Mouse (Mus musculus) left cerebral cortex, postnatal 10 days (tissue): ENCODE data around the gene Gsdme. TPM values are rescaled to one million over a fixed set of nuclear protein-coding genes. Genes with fewer than 3 reads are reported as not detected.

Source experiments
- DNase-seq, 2 experiments: peaks; one replicate each; pipeline ENCODE4 v3.0.0; 2021 to 2022; ENCODE audit warnings: low spot score in 2 of 2, mixed read lengths in 1 of 2; ENCODE audit errors: extremely low spot score in 1 of 2
- intact Hi-C: fragments of 180-260 bp; cut with DNase I; formaldehyde crosslinking; loops from one replicate; pipeline ENCODE4 v1.15.1; 2025
- total RNA-seq, 2 experiments: library from RNA; stranded (reverse); gene quantifications; 2 replicates each; pipeline ENCODE4 v1.2.3; 2021

Gene Gsdme
- total RNA-seq, 2 experiments from 2014 or later, result 16.4 TPM

DNA sequence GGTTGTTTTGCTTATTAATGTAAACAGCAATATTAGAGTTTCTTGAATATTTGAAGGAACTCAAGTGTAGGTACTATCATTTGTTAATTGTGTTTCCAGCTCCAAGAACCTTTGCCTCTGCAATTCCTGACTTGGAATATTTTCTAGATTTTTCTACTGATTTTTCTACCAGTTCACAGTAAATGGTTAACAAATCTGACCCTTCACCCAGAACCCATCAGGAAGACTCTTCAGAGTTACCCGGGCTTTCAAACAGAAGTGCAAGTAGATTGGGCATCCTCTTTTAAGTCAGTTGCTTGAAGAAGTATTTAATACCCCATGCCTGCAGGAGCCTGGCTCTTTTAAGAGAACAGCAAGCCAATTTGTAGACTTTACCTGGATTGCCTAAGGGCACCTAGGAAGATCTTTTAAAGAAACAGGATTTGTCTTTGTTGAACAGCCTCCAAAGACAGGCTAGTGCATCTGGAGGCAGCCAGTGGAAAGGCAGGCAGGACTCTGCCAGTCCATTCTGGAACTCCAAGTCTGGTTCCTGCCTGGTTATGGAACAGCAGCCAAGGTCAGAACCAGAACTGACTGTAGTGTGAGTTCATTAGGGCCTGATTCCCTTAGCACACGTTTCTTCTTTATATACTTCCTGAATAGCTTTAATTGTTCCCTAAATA lies 48.8 kb downstream of the Gsdme start:
- DNase-seq, result no peak
- intact Hi-C loops, result no loop called here

DNA sequence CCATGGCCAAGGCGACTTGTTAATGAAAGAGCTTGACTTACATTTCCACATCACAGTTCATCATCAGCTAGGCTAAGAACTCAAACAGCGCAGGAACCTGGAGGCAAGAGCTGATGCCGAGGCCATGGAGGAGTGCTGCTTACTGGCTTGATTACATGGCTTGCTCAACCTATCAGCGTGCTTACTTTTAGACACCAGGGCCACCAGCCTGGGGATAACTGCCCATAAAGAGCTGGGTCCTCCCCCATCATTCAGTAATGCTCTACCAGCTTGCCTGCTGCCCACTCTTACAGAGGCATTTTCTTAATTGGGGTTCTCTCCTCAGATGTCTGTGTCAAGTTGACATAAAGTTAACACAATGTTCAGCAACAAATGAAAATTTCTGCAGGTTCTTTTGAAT lies 58.6 kb downstream of the Gsdme start:
- DNase-seq, result no peak

GRCm38 (mm10) chr6:50204356-50204755 lies 59.3 kb downstream of the Gsdme start:
- no peak for DNase-seq
- intact Hi-C loops, result no loop called here

More for the DNA sequence above, 58.6 kb downstream of the Gsdme start:
- intact Hi-C loops, result no loop called here

DNA sequence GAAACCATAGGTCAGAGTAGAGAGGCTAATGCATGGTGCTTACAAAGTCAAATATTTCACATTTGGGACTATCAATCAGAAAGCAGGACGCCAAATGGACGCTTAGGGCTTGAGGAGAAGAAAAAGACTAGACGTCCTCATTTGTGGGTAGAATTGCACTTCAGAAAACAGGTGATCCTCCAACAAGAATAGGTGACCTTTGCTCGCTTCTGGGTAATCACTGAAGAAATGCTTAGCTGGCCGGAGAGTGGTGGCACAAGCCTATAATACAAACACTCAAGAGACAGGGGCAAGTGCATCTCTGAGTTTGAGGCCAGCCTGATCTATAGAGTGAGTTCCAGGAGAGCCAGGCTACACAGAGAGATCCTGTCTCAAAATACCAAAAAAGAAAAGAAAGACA lies 69.8 kb downstream of the Gsdme start:
- no peak for DNase-seq
- intact Hi-C loops, result no loop called here

GRCm38 (mm10) chr6:50192822-50193221 lies 70.8 kb downstream of the Gsdme start:
- intact Hi-C loops, result no loop called here
- DNase-seq, result no peak

DNA sequence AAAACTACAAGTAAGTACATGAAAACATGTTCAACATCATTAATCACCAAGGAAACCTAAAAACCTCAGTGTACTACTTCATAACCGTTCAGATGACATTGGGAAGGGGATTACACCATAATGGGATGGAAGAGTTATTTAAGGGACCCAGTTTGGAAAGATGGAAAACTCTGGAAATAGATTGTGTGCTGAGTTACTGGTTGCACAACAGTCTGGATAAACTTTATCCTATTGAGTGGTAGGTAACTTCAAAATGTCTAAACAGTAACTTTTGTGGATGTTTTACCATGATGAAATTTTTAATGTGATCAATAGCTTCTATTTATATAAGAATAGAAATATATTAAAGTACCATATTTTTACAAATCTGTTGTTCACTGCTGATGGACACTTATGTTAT lies 71.5 kb downstream of the Gsdme start:
- intact Hi-C loops, result no loop called here
- no peak for DNase-seq

GRCm38 (mm10) chr6:50191605-50192004 lies 72.1 kb downstream of the Gsdme start:
- intact Hi-C loops, result no loop called here
- no peak for DNase-seq

GRCm38 (mm10) chr6:50189376-50189775 lies 74.3 kb downstream of the Gsdme start:
- DNase-seq, result no peak
- intact Hi-C loops, result loop anchor here (5.0 to 10.0 kb wide), 2 partner anchors 345 to 667 kb away; no protein-coding TSS in a partner anchor

GRCm38 (mm10) chr6:50187955-50188354 lies 75.7 kb downstream of the Gsdme start:
- intact Hi-C loops, result loop anchor here (5.0 to 10.0 kb wide), 2 partner anchors 347 to 666 kb away; no protein-coding TSS in a partner anchor

GRCm38 (mm10) chr6:50180189-50180588 lies 83.5 kb downstream of the Gsdme start:
- intact Hi-C loops, result loop anchor here (10.0 kb wide), 1 partner anchor 355 kb away; no protein-coding TSS in a partner anchor
- DNase-seq, result no peak

More at GRCm38 (mm10) chr6:50187955-50188354, 75.7 kb downstream of the Gsdme start:
- no peak for DNase-seq

GRCm38 (mm10) chr6:50175736-50176135 lies 87.9 kb downstream of the Gsdme start:
- DNase-seq, result no peak
- intact Hi-C loops, result loop anchor here (5.0 kb wide), 1 partner anchor 63 kb away; the partner anchor contains the start of gene Mpp6

- DNase-seq, result peak in 1 of 2 experiments; percentile 36
- intact Hi-C loops, result no loop called here
These were observed 93.9 kb downstream of the Gsdme start for GRCm38 (mm10) chr6:50169771-50170170.

GRCm38 (mm10) chr6:50168821-50169220 lies 94.8 kb downstream of the Gsdme start:
- no peak for DNase-seq
- intact Hi-C loops, result no loop called here

- DNase-seq, result no peak
- intact Hi-C loops, result no loop called here
These were observed 100.6 kb downstream of the Gsdme start for GRCm38 (mm10) chr6:50163013-50163412.

- DNase-seq, result no peak
- intact Hi-C loops, result no loop called here
These were observed 103.8 kb downstream of the Gsdme start for GRCm38 (mm10) chr6:50159842-50160241.

GRCm38 (mm10) chr6:50149378-50149777 lies 114.3 kb downstream of the Gsdme start:
- intact Hi-C loops, result no loop called here
- no peak for DNase-seq

DNA sequence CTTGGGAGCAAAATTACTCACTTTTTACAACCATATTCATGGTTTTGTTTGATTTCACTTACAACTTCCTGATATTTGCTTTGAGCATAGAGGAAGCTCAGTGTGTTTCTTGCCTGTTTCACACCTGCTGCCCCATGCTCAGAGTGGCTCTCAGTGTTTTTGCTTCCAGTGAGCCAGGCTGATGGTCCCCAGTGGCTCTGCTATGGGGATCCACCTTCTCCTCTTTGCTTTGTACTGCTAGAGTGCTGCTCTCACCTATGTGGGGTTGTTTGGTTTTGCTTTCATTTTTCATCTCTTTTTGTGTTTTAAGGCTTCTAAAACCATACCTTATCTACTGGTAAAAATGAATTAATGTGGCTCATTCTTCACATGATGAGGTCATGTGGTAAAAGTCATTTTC lies 117.5 kb downstream of the Gsdme start:
- no peak for DNase-seq
- intact Hi-C loops, result no loop called here

DNA sequence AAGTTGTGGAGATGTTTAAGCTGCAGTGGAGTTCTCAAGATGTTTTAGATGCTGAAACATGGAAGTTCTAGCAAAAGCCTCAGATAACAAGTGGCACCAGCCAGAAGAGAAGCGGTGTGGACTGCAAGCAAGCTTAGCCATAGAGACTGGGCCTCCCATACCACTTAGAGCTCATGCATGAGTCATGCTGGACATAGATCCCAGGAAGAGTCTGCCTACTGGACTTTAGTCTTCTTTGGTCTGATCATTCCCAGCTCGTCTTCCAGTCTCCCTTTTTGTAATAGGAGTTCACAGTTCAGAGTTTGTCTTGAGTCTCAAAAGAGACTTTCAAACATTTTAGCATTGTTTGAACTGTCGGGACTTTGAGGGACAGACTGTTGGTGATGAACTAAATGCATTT lies 124.1 kb downstream of the Gsdme start:
- intact Hi-C loops, result no loop called here
- no peak for DNase-seq
